Mouse (Mus musculus) spleen, adult 2 months (tissue): Measurements from ENCODE around the gene Smim24.

ENCODE experiments used
- CTCF ChIP-seq: fragments of 200-500 bp; IDR thresholded peaks from 2 replicates; pipeline ENCODE4 v1.5.1; 2011; ENCODE audit warnings: mild to moderate bottlenecking, inconsistent platforms; ENCODE audit not compliant: insufficient read depth, insufficient read length, insufficient replicate concordance; ENCODE audit errors: extremely low read depth
- POLR2A ChIP-seq: fragments of 200-500 bp; IDR thresholded peaks from 2 replicates; pipeline ENCODE4 v1.6.1; 2011; ENCODE audit warnings: low read depth, low read length, inconsistent platforms

DNA sequence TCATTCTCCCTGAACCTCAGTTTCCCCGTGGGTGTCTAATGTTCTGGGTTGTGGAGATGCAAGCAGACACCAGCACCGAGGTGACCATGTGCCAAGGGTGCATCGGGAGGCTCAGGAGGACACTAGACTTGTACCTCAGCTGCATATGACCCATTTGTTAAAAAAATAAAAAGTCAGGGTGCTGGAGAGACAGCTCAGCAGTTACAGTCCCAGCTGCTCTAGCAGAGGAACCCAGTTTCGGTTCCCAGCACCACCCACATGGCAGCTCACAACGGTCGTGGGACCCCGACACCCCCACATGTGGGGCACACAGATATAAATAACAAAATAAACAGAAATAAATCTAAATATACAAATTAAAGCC is 35.6 kb downstream of the Smim24 start:
- TF ChIP-seq CTCF = no peak
- TF ChIP-seq POLR2A = no peak
